Mouse (Mus musculus) thymus, adult 2 months (tissue): ENCODE measurements around the gene Thada. TPM values are rescaled to one million over a fixed set of nuclear protein-coding genes. Genes with fewer than 3 reads are reported as not detected.

ENCODE experiments used
- DNase-seq: peaks from one replicate; pipeline ENCODE4 v3.0.0; 2021
- H3K27ac ChIP-seq: fragments of 200-500 bp; 2 replicates; pipeline ENCODE4 v1.5.1; 2012; ENCODE audit warnings: low read length, control low read depth; ENCODE audit not compliant: control insufficient read depth, insufficient read depth
- H3K27me3 ChIP-seq: fragments of 200-500 bp; 2 replicates; pipeline ENCODE4 v1.6.1; 2012; ENCODE audit warnings: mild to moderate bottlenecking, low read length, moderate library complexity, mixed read lengths; ENCODE audit not compliant: control insufficient read depth, insufficient read depth
- H3K36me3 ChIP-seq: fragments of 200-500 bp; 2 replicates; pipeline ENCODE4 v1.6.1; 2012; ENCODE audit warnings: mild to moderate bottlenecking, low read length, moderate library complexity; ENCODE audit not compliant: control insufficient read depth, insufficient read depth
- H3K4me1 ChIP-seq: fragments of 200-500 bp; replicated peaks from 2 replicates; pipeline ENCODE4 v1.6.1; 2012; ENCODE audit warnings: low read length; ENCODE audit not compliant: control insufficient read depth, insufficient read depth
- H3K4me3 ChIP-seq: fragments of 200-500 bp; 2 replicates; pipeline ENCODE4 v1.5.1; 2012; ENCODE audit warnings: mild to moderate bottlenecking, low read length, control low read depth, moderate library complexity; ENCODE audit not compliant: control insufficient read depth, insufficient read depth
- CTCF ChIP-seq: fragments of 200-500 bp; IDR thresholded peaks from 2 replicates; pipeline ENCODE4 v1.5.1; 2012; ENCODE audit warnings: mild to moderate bottlenecking, control low read depth, low read length, moderate library complexity, borderline replicate concordance; ENCODE audit not compliant: control insufficient read depth, poor library complexity, insufficient read depth; ENCODE audit errors: extremely low read depth
- POLR2A ChIP-seq: fragments of 200-500 bp; IDR thresholded peaks from 2 replicates; pipeline ENCODE4 v1.6.1; 2012; ENCODE audit warnings: mild to moderate bottlenecking, low read length, control low read depth, moderate library complexity; ENCODE audit not compliant: control insufficient read depth, poor library complexity, insufficient read depth; ENCODE audit errors: extremely low read depth
- WGBS: fragments of 180-500 bp; shearing (Covaris S2); methylation state at CpG from one replicate; pipeline ENCODE4 v1.1.7; 2018; 5-methylcytosine and 5-hydroxymethylcytosine counted together
- polyA plus RNA-seq: library from polyadenylated mRNA; depleted of rRNA; stranded (reverse); fragments of >200 nt; gene quantifications from 2 replicates; pipeline ENCODE4 v1.2.3, GENCODE M21; 2012

Thada gene
- polyA plus RNA-seq, 1 experiment: 40.1 TPM

DNA sequence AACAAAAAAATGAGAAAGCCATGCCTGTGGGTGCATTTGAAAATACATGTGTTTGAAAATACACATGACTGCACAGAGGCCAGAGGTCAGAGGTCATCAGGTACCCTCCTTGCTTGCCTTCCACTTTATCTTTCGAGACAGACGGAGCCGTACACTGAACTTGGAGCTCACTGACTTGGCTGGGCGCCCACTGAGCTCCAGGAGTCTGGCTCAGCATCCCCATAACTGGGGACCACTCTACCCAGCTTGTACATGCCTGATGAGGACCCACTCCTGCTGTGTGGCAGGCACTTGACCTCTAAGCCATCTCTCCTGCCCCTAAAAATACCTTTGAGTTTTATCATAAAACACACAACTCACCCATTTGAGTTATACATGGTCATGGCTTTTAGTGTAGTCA is 43.2 kb upstream of the Thada start:
- no peak overlapping the region for H3K4me3 ChIP-seq
- peaks cover 16% of the 10 kb centered on the region; the same call in 1 of the 2 replicates for H3K27me3 ChIP-seq
- no peaks in the 10 kb centered on the region for H3K36me3 ChIP-seq
- TF ChIP-seq POLR2A: no peak
- TF ChIP-seq CTCF: no peak
- no peaks in the 10 kb centered on the region; the same call in none of the 2 replicates for H3K4me1 ChIP-seq
- WGBS: 94% methylated on average over 4 of the region's 4 CpGs
- H3K27ac ChIP-seq: no peak overlapping the region
- no peak for DNase-seq

DNA sequence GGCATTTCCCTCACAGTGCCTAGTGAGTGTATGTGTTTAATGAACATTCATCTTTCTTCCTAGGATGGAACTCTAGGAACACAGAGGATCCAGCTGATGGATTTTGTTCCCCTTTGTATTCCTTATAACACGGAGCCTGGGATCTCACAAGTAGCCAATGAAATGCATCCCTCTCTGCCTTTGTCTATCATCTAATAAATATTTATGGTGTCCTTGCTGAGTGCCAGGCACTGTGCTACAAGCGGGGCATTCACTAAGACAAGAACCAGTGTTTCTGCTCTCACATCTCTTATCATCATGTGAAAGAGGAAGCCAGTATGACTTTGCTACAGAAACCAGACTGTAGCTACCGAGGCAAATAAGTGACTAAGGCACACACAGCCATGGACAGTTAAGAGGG is 42.7 kb upstream of the Thada start:
- TF ChIP-seq CTCF (no peak), POLR2A (no peak)
- Histone ChIP-seq H3K4me3 (no peak overlapping the region), H3K27ac (no peak overlapping the region), H3K27me3 (peaks cover 16% of the 10 kb centered on the region; the same call in 1 of the 2 replicates), H3K36me3 (no peaks in the 10 kb centered on the region), H3K4me1 (no peaks in the 10 kb centered on the region; the same call in none of the 2 replicates)
- 64% methylated on average over 3 of the region's 3 CpGs for WGBS
- DNase-seq: no peak

DNA sequence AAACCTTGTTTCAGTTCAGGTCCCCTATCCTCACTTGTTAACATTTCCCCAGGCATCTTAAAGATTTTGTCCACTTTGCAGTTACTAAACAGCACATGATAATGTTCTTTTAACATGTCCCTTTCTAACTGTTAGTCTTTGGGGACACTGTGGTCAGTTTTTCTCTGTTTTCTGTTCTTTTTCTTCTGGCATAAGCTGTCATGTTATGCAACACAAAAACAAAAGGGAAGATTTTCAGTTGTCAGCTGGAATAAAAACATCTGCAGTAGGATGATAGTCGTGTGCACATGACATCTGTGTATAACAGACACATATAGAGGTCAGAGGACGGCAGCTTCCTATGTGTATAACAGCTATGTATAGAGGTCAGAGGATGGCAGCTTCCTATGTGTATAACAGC is 39.9 kb upstream of the Thada start:
- H3K4me1 ChIP-seq: no peaks in the 10 kb centered on the region; the same call in 1 of the 2 replicates
- peaks cover 5% of the 10 kb centered on the region; the same call in 1 of the 2 replicates for H3K27me3 ChIP-seq
- no peak overlapping the region for H3K4me3 ChIP-seq
- WGBS: 68% methylated on average over 2 of the region's 2 CpGs
- TF ChIP-seq CTCF (no peak), POLR2A (no peak)
- H3K27ac ChIP-seq: no peak overlapping the region
- no peak for DNase-seq
- no peaks in the 10 kb centered on the region for H3K36me3 ChIP-seq

DNA sequence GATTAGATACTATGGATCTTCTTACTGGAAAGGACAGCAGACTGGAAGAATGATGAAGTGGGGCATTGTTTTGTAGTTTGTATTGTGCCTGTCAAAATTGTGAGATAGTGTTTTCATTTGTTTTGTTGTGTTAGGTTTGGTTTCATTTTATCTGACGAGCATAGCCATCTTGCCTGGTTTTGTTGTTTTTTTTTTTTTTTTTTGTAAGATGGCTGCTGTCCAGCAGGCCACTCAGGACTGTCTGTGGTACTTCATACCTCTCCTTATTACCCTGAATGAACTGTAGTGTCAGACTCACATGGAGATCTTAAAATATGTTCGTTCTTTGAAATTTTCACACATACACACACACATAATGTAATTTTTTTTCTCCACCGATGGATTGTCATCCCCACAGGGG is 36.3 kb upstream of the Thada start:
- Histone ChIP-seq H3K27ac (no peak overlapping the region), H3K27me3 (no peaks in the 10 kb centered on the region), H3K4me3 (no peak overlapping the region), H3K36me3 (no peaks in the 10 kb centered on the region), H3K4me1 (no peaks in the 10 kb centered on the region; the same call in 1 of the 2 replicates)
- no peak for DNase-seq
- WGBS: 87% methylated on average over 3 of the region's 3 CpGs
- TF ChIP-seq CTCF (no peak), POLR2A (no peak)

DNA sequence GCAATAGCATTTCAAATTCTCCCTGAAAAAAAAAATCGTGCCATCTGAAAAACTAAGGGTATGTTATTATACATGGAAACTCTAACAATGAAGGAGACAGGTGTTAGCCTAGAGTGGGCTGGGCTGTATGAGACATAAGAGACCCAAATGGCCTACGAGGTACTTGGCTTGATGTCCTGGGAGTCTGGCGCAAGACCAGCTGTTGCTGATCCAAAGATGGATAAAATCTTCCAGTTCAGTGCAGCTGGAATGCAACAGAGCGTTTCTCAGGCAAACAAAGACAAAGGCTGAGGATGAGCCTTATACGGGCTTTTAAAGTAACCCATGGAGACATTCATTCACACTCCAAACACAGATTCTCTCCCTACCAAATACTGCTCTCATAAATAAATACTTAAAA is 32.6 kb upstream of the Thada start:
- no peaks in the 10 kb centered on the region for H3K4me1 ChIP-seq
- no peaks in the 10 kb centered on the region for H3K27me3 ChIP-seq
- no peaks in the 10 kb centered on the region for H3K36me3 ChIP-seq
- WGBS: 91% methylated on average over 5 of the region's 5 CpGs
- DNase-seq: no peak
- no peak overlapping the region for H3K4me3 ChIP-seq
- H3K27ac ChIP-seq: no peak overlapping the region
- TF ChIP-seq POLR2A (no peak), CTCF (no peak)

DNA sequence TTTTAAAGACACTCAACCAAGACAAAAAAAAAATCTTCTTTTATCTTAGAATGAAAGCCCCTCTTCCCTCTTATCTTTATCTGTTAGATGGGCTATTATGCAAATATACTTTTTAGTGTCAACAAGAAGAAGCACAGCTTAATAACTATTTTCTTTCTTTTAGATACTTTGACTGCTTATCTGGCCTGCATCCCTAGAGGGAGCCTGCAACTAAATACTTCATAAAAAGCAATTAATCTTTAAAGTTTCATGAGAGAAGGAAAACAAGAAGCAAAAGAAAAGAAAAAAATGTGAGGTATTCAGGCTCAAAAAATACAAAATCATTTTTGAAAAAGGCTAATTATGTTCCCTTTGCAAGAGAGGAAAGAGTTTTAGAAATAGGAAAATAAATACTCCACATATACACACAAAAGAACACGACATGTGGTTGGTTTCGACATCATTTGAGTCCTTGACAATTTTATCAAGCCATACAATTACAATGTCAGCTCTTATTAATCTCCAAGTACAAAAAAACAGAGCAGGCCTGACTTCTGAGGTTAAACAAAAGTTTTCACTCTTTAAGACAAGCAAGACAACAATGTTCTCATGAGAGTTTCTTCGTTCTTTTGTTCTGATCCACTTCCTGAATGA is 32.1 kb upstream of the Thada start:
- 90% methylated on average over 3 of the region's 3 CpGs for WGBS
- Histone ChIP-seq H3K36me3 (no peaks in the 10 kb centered on the region), H3K4me3 (no peak overlapping the region), H3K27ac (no peak overlapping the region), H3K27me3 (no peaks in the 10 kb centered on the region), H3K4me1 (no peaks in the 10 kb centered on the region)
- no peak for DNase-seq
- TF ChIP-seq CTCF (no peak), POLR2A (no peak)

DNA sequence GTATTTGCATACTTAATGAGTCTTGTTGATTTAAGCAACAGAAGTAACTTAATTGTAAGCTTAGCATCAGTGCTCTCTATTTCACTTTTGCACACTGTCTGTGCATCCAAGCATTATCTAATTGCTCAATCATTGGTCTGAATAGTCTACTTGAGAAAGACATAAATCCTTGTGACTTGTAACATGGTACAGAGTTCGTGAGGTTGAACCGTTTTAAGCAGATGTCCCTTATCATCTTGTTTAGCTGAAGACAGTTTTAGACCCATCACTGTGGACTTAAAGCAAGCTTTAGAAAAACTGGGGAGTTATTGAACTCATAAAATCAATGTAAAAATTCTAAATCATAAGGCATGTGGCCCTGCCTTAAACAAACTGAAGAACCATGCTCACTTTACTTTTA is 31.6 kb upstream of the Thada start:
- no peak for DNase-seq
- Histone ChIP-seq H3K36me3 (no peaks in the 10 kb centered on the region), H3K27me3 (no peaks in the 10 kb centered on the region), H3K4me3 (no peak overlapping the region), H3K4me1 (no peaks in the 10 kb centered on the region), H3K27ac (no peak overlapping the region)
- no peak for TF ChIP-seq CTCF
- no peak for TF ChIP-seq POLR2A
- 95% methylated on average over 2 of the region's 2 CpGs for WGBS
